21 mouse cellular contexts compared by ENCODE assay signal in the genomic region with DNA sequence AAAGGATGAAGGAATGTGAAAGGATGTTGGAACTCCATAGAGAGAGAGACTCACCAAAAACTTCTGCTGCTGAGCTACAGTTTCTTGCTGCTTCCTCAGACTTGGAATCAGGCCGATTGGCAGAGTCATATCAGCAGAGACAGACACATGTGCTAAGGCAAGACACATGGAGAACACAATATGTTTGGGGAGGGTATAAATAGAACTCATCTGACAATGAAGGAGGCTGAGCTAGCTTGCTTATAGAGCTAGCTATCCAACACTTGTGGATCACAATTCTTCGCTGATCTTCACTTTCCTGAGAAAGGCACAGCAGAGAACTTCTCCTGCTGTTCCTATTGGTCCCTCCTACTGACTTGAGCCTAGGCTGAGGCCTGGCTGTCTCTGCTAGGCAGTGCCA.
DNase-seq lines count a peak whose midpoint lies in the region; ATAC-seq and TF ChIP-seq lines count a peak whose summit lies in the region.
"Had no signal": no experiment of that assay in that cellular context is flagged by ENCODE, and none has a peak within 500 bp of the region (broad histone marks: within the 10 kb centered on the region; RNA-seq: fewer than 3 reads in every experiment).

No protein-coding gene starts in this region.

- intact Hi-C loops in left cerebral cortex, adult 2 months (cut with DNase I) = no loop called here

- no peak for TF ChIP-seq CTCF in left cerebral cortex, adult 2 months (IDR thresholded peaks at IDR 0.05)
- TF ChIP-seq CTCF in brain, embryonic 14.5 days (IDR thresholded peaks at IDR 0.05; ENCODE audit: borderline replicate concordance, extremely low read depth, insufficient read depth, insufficient read length) = no peak

- no peak overlapping the region for H3K27ac ChIP-seq in left cerebral cortex, adult 2 months
- H3K27ac ChIP-seq: embryonic facial prominence, embryonic 12.5 days; hindbrain, embryonic 12.5 days; kidney, postnatal 0 days; limb, embryonic 12.5 days had no signal

- no peak for TF ChIP-seq POLR2A in brain, embryonic 14.5 days (IDR thresholded peaks at IDR 0.05; ENCODE audit: borderline replicate concordance, extremely low read depth, insufficient read depth, insufficient read length, poor library complexity, severe bottlenecking)

- no peak overlapping the region for H3K4me3 ChIP-seq in left cerebral cortex, adult 2 months
- H3K4me3 ChIP-seq: embryonic facial prominence, embryonic 12.5 days; hindbrain, embryonic 12.5 days; limb, embryonic 12.5 days had no signal

- peak; percentile 2 for DNase-seq in left cerebral cortex, adult 11 months (ENCODE audit: low spot score)
- DNase-seq in left cerebral cortex, adult 2 months (ENCODE audit: extremely low spot score in 1 of 2, low spot score in 2 of 2) = no peak
- DNase-seq in brain, embryonic 14.5 days (ENCODE audit: low read depth) = peak; percentile 3
- DNase-seq in layer of hippocampus, adult 8-10 months (ENCODE audit: low spot score in 2 of 2) = peak; percentile 12 to 14
- DNase-seq in layer of hippocampus, postnatal 36 days = peak; percentile 4 to 14
- DNase-seq in testis, postnatal 14 days (ENCODE audit: low spot score) = no peak
- DNase-seq: adrenal gland, adult 8-10 months; B cell, adult 2 months; cerebellum, adult 2 months; cerebellum, postnatal 25 days; gastrocnemius, postnatal 25 days; kidney, adult 18-20 months; liver, postnatal 0 days; lung, postnatal 10 days; thymus, postnatal 25 days had no signal

- ATAC-seq in megakaryocyte progenitor cell, adult 5-6 weeks (replicated peaks; ENCODE audit: poor library complexity) = no peak
- ATAC-seq: activated CD4-positive, CD25-positive, alpha-beta regulatory T cell, adult 4 months; liver, postnatal 0 days had no signal

Comparison
In these comparisons a context has a peak if more than half of its experiments do, and no peak if none do; other contexts are left out.
1. DNase-seq: peak in left cerebral cortex, adult 11 months (single experiment), brain, embryonic 14.5 days (single experiment), layer of hippocampus, adult 8-10 months (2 of 2) and layer of hippocampus, postnatal 36 days (2 of 2); none in left cerebral cortex, adult 2 months (0 of 2) and testis, postnatal 14 days (single experiment).